Mouse (Mus musculus) spleen, adult 12 weeks (tissue): ENCODE results near the gene Cbfa2t2.

ENCODE experiments used
- DNase-seq: peaks from one replicate; pipeline ENCODE4 v3.0.0; 2022; ENCODE audit warnings: low spot score

Cbfa2t2 gene

DNA sequence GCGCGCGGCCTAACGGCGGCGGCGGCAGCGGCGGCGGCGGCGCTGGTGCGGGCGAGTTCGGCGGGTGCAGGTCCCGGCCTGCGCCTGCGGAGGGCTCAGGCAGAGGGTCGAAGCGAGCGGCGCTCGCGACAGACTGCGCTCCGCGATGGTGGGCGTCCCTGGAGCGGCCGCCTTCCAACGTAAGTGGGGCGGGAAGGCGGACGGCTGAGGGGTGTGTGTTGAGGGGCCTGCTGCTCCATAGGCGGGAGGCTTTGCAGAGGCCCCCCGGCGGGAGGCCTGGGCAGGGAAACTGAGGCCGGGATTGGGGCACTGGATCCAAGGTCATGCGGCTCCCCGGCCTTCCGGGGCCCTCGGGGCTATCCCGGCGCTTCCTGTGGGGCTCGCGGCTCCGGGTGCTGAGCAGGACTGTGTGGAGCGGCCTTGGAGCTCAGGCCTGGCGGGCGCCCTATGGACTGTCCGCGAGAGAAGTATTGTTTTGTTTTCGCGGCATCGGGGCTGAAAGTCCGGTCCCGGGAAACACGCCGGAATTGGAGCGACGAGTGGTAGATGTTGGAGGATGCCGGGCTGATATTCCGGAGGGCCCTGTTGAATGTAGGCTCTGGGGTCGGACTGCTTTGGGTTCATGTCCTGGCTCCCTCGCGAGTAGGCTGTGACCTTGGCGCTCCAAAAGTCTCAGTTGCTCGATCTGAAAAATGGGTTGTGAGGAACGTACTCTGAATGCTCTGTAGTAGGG, at the start of gene Cbfa2t2:
Cbfa2t2 (plus strand) TSS at position 24 of the 733 bp plus-strand sequence.
- no peak for DNase-seq

DNA sequence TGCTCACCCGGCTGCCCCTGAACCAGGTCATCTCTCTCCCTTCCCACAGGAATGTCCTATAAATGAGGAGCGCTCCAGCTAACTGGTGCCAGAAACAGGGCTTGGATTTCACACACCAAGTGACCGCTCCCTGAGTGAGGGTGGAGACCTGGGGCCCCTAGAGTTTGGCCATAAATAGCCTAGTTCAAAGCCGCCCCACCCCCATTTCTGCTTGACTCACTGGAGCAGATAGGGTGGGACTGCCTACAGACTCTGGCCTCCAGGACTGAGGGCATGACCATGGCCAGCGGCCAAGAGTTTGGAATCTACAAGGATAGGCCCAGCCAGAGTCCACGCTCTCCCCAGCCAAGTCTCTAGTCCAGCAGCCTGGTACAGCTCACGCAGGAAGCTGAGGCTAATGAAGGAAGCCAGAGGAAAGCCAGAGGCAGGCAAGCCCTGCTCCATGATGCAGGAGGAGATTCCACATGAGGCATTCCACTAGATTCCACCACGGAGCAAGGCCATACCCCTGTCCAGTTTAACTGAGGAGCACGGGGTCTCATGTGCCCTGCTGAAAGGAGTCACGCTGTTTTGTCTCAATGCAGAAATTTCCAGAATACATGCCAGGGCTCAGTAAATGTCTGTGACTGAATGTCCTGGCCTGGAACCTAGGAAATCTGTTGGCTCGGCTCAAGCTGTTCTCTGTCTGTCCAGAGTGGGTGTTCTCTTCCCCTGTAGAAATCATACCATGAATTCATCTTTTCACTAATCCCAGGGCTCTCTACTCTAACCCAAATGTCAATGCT, 45.9 kb upstream of the Cbfa2t2 start:
- DNase-seq: no peak

DNA sequence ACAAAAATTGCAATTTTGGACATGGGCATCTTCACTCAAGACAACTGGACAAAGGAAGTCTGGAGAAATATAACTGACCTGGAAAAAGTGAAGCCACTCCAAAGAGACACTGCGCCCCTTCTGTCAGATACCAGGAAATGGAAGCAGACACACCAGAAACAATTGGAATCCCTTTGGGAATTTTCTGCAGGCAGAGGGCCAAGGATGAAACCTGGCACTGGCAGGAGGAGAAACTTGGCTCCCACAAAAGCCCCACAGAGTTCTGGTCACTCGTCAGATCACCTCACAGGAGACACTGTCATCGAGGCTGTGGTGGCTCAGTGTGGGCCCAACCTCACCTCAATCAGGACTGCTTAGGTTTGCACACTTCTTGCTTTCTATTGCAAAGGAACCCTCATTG, 41.7 kb upstream of the Cbfa2t2 start:
- DNase-seq: no peak

DNA sequence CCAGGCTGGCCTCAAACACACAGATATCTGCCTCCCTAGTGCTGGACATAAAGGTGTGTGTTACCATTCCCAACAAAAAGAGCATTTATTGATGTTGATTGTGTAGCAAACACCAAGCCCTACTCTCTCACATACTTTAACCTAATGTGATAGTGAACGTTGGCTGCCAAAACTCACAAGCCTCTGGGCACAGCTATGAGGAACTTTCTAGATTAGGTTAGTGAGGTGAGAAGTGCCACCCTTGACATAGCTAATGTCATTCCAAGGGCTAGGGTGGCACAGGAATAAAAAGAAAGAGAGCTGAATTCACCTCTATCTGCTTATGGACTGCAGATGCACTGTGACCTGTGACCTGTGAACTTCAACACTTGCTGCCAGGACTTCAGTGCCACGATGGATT, 39.8 kb upstream of the Cbfa2t2 start:
- no peak for DNase-seq

DNA sequence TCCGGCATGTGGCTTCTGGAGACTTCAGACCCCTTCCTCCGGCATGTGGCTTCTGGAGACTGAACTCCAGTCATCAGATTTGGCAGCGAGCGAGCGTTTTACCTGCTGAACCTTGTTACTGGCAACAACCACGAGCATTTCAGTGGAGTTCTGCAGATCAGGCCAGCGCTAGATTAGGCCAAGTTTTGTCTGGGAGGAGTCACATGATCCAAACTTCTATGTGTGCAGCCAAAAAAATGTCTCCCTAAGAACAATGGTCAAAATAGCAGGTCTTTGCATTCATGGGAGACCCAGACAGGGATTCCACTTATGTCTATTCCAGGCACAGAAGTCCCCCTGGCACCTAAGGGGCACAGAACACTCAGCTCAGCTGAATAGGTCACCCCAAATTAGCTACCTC, 38.0 kb upstream of the Cbfa2t2 start:
- DNase-seq: no peak

DNA sequence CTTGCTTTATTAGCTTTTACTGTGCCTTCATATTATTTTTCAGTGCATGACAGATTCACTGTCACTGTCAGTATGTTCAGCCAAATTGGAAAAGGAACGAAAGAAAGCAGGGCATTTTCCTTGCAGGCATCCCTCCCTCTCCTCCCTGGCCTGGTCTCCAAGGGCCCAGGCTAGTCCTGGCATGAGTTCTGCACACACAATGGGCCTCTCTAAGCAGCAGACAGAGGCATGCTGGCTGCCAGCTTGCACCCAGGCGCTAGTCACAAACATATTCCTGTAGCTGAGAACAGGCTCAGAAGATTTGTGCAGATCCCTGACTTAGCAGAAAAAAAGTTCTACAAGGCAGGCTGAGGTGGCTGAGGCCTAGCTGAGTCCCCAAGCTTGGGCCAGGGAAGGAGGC, 37.0 kb upstream of the Cbfa2t2 start:
- no peak for DNase-seq

DNA sequence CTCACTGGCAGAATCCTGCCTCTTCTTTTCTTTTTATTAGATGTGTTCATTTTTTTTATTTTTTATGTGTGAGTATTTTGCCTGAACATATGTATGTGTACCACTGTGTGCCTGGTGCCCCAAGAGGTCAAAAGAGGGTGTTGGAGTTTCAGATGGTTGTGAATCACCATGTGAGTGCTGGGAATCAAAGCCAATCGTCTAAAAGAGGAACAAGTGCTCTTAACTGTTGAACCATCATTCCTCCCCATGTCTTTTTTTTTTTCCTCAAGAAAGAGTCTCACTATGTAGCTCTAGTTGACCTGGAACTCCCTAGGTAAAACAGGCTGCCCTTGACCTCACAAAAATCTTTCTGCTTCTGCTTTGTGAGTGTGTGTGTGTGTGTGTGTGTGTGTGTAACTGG, 34.3 kb upstream of the Cbfa2t2 start:
- no peak for DNase-seq

DNA sequence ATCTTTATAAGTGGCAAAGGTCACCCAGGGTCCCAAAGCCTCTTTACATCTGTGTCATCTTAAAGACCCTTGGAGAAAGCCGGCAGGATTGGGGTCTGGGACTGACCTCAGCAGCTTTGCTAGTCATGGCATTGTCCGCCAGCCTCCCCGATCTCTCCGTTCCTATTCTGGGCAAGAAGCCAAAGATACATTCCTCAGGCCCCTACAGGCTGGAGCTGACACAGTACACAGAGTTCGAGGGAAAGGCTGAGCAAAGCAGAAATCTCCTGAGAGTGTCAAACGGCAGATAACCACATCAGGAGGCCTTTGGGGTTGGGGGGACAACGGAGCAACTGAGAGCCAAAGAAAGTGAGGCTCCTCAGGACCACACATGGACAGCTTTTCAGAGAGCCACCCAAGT, 33.5 kb upstream of the Cbfa2t2 start:
- no peak for DNase-seq

DNA sequence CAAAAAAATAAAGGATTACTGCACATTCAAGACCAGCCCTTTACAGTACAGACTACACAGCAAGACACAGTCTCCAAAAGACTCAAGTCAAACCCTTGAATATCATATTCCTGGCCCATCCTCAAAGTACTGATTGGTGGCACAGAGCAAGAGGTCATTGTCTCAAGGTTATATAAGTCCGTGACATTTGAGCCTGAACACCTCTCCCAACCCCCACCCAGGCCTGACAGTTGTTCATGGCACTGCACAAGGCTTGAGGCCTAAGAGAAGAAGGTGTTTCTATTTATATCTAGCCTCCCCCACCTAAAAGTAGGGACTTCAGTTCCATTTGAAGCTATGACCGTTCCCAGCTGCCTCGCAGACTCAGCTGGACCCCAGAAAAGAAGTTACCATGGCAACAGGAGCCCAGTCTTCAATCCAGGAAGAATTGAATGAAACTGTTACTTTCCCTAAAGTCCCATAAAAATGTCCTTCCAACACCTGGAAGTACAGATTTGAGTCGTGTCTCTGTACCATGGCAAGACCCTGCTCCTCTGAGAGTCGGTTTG, 30.8 kb upstream of the Cbfa2t2 start:
- no peak for DNase-seq

DNA sequence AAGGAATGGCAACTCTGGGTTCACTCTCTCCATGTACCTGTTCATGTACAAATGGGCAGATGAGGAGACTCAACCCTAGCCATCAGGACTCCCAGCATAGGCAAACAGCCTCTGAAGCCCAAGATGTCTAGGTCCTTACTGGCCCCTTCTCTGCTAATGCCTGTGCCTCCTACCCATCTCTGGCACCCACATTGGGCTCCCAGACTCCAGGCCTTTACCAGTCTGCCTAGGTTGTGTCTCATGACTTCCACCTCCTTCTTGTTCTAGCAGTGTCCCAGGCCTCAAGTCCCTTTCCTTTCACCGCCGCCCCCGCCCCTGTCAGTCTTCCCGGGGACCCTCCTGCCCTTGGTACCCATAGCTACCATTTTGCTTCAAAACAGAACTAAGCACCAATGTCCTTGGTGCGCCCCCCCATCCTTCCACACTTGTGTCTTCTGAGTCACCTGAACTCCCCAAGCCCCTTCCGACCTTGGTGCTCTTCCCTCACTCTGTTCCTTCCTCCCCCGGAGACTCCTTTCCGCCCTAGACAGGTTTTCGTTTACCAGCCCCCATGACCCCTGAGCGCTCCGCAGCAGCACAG, 29.1 kb upstream of the Cbfa2t2 start:
- no peak for DNase-seq

DNA sequence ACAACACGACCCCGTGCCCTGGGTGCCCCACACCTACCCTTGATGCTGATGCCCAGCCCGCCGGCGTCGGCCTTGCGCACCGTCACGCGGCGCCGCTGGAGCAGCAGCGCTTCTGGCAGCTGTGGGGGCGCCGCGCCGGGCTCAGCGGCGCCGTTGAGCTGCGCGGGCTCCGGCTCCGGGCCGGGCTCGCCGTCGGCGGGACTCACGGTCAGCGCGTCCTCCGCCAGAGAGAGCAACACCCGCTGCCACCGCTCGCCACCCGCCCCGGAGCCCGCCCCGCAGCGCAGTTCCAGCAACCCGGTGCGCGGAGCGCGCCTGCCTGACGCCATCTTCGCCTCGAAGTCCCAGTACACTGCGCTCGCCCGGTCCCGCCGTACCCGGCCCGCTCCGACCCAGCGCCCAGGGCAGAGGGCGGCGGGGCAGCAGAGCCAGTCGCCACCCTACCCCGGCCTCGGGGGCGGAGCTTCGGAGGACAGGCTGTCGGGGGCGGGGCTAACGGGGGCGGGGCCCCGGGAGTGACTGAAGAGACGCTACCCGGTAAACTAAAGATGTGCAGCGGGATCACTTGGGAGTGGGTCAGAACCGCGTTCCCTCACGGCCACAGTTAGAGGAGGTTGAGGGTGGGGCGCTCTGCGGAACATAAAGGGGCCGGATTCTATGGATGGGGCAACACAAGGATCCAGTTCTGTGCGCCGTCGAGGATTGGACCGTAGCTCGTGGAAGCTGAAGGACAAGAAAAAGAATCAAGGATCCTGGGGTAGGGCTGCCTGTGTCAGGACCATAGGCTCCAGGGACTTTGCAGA, 28.4 kb upstream of the Cbfa2t2 start, which contains the start of gene Snta1:
Snta1 (minus strand) TSS at position 457 of the 803 bp plus-strand sequence.
- DNase-seq: peak; percentile 70

DNA sequence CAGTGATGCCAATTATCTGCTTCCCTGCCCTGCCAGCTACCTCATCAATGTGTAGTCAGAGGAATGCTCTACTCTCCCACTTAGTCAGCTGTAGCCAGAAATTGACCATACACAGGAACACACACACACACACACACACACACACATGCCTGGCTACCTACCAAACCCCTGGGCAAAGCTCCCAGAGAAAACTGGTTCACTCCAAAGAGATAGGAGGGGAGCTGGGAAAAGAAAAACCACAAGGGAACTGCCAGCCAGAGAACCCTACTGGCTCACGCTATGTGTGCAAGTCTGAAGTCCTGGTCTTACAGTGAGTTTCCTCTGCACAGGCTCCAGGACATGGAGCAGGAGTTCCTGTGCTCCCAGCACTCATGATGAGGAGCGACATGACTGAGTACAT, 25.9 kb upstream of the Cbfa2t2 start:
- no peak for DNase-seq

DNA sequence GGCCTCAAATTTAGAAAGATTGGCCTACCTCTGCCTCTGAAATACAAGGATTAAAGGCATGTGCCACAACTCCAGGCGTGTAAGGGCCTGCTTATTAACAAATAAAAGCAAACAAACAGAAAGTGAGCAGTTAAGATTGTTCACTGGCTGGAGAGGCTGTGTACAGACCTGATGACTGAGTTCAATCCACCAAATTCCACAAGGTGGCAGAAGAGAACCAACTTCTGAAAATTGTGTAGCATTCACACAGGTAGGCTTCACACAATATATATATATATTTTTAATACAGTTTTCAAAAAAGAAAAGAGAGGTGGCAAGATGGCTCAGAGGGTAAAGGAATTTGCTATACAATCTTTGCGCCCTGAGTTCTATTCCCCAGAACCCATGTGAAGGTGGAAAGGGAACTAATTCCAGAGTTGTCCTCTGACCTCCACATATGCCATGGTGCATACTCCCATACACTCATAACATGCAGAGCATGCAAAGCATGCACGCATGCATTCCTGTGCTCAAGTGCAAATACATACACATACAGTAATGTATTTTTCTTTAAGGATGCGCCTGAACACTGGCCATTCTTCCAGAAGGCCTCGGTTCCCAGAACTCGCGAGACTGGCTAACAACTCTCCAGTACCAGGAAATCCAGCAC, 24.1 kb upstream of the Cbfa2t2 start:
- DNase-seq: no peak

DNA sequence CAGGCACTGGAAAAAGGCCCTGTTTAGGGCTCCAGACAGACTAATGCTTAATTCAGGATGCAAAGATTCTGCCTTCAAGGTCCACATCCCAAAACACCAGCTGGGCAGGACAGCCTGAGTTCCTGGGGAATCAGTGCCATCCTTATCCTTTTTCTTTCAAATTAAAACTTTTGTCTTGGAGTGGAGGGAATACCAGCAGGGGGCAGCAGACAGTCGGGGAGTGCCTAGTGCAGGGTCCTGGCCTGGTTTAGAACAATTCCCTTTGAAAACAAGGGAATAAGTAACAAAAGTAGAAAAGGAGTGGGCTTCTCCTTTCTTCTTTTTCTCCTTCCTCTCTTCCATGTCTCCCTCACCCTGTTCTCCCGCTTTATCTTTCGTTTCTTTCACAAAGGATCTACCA, 19.2 kb upstream of the Cbfa2t2 start:
- DNase-seq: no peak

DNA sequence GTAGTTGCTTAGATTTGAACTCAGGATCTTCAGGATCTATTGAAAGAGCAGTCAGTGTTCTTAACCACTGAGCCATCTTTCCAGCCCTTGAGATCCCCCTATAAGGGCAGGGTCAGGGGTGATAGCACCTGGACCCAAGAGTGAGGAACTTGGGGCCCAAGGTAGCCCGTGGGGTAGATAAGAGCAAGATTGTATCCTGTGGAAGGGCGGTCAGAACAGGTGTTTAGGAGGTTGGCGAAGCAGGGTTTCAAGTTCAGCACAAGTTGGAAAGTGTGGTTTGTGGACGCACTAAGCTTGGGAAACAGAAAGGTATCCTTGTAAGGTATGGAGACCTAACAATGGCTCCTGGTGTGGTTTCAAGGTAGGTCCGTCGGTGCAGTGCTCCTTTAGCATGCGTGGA, 18.3 kb upstream of the Cbfa2t2 start:
- DNase-seq: no peak

DNA sequence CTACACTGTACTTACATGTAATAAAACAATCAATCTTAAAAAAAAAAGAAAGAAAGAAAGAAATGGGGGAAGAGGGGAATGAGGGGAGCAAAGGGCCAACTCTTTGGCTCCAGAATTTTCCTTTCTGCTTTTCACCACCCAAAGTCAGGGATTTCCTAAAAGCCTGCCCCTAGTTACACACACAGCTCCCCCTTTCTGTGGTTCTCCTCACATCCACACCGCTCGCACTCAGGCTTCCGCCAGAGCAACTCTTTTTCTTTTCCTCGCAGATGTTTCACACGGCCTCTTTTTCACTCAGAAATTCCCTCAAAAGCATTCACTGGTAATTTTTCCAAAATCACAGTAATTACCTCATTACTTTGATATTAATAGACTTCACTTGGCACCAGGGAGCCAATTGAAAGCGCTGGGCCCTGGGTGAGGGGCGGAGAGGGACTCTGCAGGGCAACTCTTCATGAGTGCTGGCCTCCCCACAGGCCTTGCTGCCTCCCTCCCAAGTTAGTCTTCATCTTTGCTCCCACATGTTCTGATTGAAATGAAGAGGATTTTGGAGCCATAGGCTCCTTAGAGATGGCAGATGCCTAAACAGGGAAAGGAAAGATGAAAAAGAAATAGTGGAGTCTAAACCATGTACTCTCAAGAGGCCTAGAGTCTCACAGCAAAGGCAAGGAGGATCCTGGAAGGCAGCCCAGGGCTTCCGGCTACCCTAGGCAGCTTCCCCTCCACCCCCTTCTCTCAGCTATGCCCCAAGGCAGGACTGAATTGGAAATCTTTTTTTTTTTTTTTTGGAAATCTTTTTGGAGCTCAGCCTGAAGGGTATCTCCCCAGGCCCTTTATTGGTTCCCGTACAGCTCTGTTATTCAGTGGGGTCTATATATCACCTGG, 16.4 kb upstream of the Cbfa2t2 start:
- DNase-seq: no peak

DNA sequence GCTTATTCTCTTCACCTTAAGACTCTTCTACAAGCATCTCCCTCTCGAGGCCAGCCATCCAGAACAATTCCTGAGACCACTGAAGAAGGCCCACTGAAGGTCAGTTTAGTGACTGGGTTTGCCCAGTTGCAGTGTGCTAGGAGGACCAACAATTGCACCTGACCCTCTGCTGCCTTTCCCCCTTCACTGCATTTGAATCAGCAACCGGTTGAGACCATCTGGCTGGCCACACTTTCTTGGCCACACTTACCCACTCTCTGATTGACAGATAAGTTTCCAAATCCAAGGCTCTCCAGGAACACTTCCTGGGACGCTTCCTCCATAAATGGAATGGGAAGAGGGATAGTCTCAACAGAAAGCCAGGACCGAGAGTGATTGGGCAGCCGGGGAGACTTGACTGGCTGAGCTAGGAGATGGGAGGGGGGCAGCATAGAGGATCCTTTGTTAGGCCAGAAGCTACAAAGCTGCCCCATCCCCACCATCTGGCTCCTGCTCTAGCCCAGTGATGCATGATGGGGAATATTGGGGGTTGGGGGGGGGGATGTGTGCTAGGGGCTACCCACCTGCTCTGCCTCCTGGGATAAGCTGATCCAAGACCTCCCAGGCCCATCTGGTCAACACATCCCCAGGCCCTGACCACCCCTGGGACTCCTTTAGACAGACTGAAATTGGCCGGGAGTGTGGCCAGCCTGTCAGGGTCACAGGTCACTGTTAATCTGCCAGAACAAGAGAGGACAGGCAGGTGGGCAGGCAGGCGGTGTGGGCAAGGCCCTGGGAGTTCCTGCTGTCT, 15.1 kb upstream of the Cbfa2t2 start:
- DNase-seq: no peak

DNA sequence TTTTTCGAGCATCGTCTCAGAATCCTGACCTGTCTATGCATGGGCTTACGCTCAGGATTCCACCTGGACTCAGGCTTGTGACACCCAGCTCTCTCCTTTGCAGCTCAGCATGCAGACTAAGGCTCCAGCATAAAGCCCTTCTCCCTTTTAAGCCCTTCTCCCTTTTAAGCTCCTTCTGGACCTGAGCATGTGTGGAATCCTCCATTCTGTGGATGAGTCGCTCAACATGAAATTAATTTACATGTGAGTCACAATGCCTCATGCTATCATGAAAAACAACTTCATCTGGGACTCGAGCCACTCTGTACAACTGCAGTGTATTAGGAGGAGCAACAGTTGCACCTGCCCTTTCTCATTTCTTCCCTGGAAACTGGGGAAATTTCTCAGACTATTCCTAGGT, 14.1 kb upstream of the Cbfa2t2 start:
- DNase-seq: no peak

DNA sequence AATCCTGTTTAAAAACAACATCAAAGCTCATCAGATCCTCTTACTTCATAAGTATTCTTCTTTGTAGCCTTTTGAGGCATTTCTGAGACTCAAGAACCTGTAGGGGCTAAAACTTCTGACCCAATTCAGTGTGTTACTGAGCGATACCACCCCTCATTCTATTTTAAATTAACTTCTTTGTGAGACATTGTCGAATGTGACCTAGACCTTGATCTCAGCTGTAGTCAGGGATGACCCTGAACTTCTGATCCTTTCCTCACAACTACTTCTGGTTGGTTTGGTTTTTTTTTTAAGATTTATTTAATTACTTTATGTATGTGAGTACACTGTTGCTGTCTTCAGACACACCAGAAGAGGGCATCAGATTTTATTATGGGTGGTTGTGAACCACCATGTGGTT, 12.7 kb upstream of the Cbfa2t2 start:
- DNase-seq: no peak

DNA sequence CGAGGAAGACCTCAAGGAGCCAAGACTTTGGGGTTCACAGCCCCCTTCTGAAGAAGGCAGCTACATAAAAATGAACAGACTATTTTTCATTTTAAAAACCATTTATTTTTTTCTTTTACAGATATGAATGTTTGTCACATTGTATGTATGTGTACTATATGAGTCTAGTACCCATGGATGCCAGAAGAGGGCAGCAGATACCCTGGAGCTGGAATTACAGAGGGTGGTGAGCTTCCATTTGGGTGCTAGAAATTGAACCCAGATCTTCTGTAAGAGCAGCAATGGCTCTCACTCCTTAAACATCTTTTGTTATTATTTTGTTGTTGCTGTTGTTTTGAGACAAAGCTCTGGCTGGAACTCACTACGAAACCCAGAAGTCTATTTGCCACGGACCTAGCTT, 10.8 kb upstream of the Cbfa2t2 start:
- no peak for DNase-seq
